Mouse (Mus musculus) erythroid progenitor cell, adult 5-6 weeks (primary cell): Measurements from ENCODE around the gene Msh3. TPM values are rescaled to one million over a fixed set of nuclear protein-coding genes. Genes with fewer than 3 reads are reported as not detected.
"Not testable (repeated sequence)": the region's sequence is repeated elsewhere in the genome, so short reads cannot be mapped to it uniquely, and the experiment has no call there.

ENCODE experiments used
- ATAC-seq: replicated peaks from 2 replicates; pipeline ENCODE4 v1.8.0; 2016; ENCODE audit warnings: moderate number of reproducible peaks, mild to moderate bottlenecking, moderate TSS enrichment, inconsistent platforms; ENCODE audit not compliant: poor library complexity, low FRiP score, severe bottlenecking
- total RNA-seq, 2 experiments: library from RNA; stranded (forward) in 1 of 2; stranded (reverse) in 1 of 2; fragments of 150-400 nt in 1 of 2; fragments of 186-747, 209-891 nt in 1 of 2; gene quantifications; 2 replicates each; pipeline versions ENCODE4 v1.2.3 to v1.2.4; 2015 to 2017; ENCODE audit warnings: low replicate concordance in 2 of 2

Msh3 gene
- total RNA-seq (2015; ENCODE audit: low replicate concordance) = 28.1 and 38.1 TPM in 2 replicates
- 20.0 and 45.6 TPM in 2 replicates for total RNA-seq (2017; ENCODE audit: low replicate concordance)

GRCm38 (mm10) chr13:92354456-92355271 is at the start of gene Msh3, which contains the start of gene Dhfr:
Gene Msh3 (minus strand): TSS chr13:92355003.
Gene Dhfr (plus strand): TSS chr13:92354726.
- ATAC-seq = peak; percentile 89

- no peak for ATAC-seq
Observed at GRCm38 (mm10) chr13:92403496-92403895, 48.7 kb upstream of the Msh3 start.

GRCm38 (mm10) chr13:92402063-92402462 is 47.3 kb upstream of the Msh3 start:
- no peak for ATAC-seq

DNA sequence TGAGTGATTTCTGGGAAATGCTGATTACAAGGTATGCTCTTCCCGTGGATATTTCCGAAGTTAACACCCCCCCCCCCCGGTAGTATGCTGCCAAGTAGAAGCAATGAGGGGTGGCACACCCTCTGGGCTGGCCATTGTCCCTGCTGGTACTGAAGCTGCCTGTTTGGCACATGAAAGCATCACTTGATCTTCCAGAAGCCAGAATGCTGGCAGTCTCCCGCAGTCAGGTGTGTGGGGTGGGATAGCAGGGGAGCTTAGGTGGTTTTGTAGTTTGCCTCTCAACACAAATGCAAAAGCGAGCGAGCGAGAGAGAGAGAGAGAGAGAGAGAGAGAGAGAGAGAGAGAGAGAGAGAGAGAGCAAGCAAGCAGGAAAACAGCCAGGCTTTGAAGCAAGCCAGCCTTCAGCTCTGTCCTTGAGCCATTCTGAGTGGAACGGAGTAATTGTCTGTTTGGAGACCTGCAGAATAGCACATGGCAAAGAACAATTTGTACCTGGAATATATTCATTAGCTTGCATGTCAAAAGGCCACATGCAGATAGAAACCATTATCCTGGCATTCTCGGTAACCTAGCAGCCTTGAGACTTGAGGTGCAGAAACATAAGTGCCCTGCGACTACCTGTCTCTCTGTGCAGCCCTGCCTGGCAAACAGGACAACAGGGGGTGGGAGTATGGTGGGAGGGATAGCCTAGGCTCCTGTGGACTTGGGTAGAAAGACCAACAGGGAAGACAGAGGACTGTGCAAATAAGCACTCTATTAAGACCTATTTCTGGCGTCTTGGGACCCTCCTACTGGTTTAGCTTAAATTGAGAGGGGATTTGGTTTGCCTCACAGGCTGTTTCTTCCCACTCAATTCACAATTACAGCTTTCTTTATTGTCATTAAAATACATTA is 43.9 kb upstream of the Msh3 start:
- ATAC-seq = no peak

DNA sequence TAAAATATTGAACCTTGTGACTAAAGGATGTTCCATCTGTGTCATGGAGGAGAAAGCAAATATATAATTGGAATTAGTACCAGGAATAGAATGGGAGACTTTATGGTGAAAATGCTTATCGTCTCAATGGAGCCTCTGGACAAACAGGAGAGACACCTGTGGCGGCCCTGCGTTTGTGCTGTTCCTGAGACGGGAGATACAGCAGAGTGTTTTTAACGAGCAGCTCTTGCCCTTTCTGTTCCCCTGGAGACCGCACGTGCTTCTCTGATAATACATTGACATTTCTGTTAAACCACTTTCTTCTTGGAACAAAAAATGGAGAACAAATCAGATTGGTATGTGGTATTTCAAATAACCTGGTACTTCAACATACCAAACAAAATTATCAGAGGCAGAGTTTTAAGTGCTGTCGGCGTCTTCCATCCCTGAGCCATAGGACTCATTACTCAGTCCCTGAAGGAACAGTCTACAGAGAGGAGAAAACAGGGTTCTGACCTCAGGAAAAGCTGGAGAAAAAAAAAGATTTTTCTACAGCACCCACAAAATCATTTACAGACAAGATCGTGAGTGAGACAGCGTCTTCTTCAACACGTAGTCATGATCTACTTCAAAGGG is 38.4 kb upstream of the Msh3 start:
- no peak for ATAC-seq

- no peak for ATAC-seq
Observed at GRCm38 (mm10) chr13:92387367-92387766, 32.6 kb upstream of the Msh3 start.

DNA sequence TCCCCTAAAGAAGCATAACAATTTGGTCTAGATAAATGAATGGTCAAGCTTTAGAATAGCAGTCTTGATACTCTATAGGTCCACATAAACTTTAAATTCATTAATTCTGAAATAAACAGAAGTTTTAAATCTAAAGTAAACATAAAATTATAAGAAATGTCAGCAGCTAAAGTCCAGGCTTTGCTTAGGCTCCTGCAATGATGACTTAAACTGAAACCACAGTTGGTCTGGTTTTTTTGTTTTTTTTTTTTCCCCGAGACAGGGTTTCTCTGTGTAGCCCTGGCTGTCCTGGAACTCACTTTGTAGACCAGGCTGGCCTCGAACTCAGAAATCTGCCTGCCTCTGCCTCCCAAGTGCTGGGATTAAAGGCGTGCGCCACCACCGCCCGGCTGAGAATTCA is 16.7 kb upstream of the Msh3 start:
- not testable (repeated sequence) for ATAC-seq

DNA sequence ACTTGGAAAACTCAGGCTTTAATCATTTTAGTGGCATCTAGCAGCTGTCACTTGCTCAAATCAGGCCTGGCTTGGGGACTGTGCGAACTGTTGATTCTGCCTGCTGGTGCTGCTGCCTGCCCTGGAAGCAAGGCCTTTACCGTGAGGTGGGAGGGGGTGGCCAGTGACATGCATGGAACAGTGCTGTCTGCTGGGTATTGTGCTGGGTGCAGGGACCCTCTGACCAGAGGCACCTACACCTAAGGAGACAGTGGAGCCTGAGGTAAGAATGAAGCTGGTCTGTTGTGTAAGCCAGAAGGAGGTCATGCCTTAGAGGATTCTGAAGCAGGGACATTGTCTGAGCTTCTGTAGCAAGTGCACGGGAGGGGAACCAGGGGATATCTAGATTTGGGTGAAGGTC is 16.0 kb upstream of the Msh3 start:
- no peak for ATAC-seq

DNA sequence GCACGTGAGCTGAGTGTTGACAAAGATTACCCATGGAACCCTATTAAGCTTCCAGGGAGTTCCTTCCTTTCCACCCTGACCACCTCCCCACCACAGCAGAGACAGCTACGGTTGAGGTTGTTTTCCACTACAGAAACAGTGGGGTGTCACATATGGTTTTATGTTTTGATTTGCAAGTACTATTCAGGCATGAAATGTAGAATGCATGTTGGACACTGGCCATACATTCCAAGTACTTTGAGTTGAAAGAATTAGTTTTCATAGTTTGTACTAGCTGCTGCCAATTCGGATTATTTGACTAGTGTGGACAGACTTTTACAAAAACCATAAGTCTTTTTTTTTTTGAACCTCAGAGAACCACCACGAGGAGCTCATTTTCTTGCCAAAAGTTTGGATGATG is 10.5 kb upstream of the Msh3 start:
- no peak for ATAC-seq

GRCm38 (mm10) chr13:92361609-92362008 is 6.8 kb upstream of the Msh3 start:
- ATAC-seq = no peak

DNA sequence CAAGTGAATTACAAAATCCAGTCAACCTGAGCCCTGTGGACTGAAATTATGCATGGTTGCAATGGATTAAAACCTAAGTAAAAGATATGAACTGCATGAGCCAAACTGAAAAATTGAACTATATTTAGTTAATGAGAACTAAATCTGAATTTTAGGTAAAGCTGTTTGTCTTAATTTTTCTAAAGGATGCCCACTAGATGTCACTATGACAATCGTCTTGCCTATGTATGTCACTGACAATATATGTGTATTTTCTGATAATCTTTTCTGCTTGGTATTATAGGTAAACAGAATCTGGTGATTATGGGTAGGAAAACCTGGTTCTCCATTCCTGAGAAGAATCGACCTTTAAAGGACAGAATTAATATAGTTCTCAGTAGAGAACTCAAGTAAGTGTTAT is 2.8 kb upstream of the Msh3 start:
- ATAC-seq = no peak

DNA sequence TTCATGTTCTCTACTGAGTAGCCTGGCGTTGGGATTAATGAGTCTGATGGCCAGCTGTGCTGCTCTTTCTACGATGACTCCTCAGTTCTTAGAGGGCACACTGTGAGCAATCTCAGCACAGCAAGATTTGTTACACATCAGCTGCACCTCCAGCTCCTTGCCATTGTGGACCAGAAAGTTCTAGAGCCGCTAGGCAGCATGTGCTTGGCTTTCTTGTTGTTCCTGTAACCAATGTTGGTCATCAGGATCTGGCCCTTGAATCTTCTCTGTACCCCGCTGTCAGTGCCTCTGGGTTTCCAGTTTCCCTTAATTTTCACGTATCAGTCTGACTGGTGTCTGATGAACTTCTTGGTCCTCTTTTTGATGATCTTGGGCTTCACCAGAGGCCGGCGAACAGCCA is 1.6 kb upstream of the Msh3 start:
- ATAC-seq = no peak

DNA sequence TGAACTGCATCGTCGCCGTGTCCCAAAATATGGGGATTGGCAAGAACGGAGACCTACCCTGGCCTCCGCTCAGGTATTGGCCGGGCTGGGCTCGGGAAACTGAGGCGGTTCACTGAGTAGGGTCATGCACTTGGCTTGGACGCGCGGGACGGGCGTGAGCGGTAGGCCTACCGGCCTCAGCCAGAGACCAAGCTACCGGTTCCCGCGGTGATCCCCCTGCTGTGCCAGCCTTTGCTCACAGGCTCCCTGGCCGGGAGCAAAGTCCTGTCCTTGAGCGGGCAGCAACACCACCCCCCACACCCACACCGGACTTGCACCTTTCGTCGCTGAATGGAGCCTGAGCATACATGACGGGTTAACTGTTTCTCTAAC is 455 bp upstream of the Msh3 start:
- ATAC-seq = peak; percentile 58

- no peak for ATAC-seq
Observed at GRCm38 (mm10) chr13:92353956-92354355, 847 bp downstream of the Msh3 start.

- ATAC-seq = no peak
Observed at GRCm38 (mm10) chr13:92351100-92351499, 3.7 kb downstream of the Msh3 start.

DNA sequence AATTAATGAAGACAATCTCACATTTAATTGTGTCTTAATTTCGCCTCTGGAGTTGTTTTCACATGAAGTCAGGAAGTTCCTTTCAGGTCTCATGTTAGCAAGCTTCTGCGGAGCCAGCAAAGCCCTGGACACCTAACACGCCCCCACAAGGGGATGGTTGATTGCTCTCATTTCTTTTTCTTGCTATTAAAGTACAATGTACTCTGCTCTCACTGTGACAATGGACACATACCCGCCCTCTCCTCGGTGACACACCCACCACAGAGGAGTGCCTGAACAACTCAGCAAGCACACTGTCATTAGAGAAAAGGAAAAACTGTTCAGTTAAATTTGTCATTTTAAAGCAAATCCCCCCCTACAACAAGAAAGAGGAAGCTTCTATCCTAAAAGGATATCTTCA is 8.5 kb downstream of the Msh3 start:
- no peak for ATAC-seq

- no peak for ATAC-seq
Observed at GRCm38 (mm10) chr13:92344033-92344432, 10.8 kb downstream of the Msh3 start.

DNA sequence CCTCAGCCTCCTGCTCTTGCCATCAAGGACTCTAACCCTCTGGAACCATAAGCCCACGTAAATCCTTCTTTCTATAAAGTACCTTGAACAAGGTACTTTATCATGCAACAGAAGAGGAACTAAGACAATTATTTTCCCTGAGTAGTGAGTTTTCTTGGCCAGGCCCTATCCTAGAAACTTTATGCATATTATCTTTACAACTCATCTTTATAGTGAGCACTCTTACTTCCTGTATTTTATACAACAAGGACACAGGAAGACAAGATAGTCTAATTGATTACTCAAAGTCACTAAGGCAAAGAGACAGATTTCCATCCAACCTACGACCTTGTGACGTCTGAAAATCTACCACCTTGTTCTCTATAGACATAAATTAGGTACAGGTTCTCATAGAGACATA is 15.0 kb downstream of the Msh3 start:
- no peak for ATAC-seq

- no peak for ATAC-seq
Observed at GRCm38 (mm10) chr13:92337773-92338462, 16.9 kb downstream of the Msh3 start.

DNA sequence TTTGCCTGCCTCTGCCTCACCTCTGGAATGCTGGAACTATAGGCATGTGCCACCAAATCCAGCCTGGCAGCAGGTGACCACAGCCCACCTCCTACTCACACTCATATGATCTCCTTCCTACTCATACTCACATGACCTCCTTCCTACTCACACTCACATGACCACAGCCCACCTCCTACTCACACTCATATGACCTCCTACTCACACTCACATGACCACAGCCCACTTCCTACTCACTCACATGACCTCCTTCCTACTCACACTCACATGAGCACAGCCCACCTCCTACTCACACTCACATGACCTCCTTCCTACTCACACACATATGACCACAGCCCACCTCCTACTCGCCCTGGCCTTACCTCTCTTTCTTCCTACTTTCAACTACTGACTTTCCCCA is 17.9 kb downstream of the Msh3 start:
- ATAC-seq = no peak
